Mouse (Mus musculus): ENCODE data around the gene Prpf31. TPM values are rescaled to one million over a fixed set of nuclear protein-coding genes. Genes with fewer than 3 reads are reported as not detected.
"Not testable (repeated sequence)": the region's sequence is repeated elsewhere in the genome, so short reads cannot be mapped to it uniquely, and the experiment has no call there.

Gene Prpf31
- 10 to 100 TPM; 58.0 to 58.2 TPM for total RNA-seq (2021)

- peak; percentile 90 for DNase-seq
- intact Hi-C loops (cut with DNase I): no loop called here
Observed at GRCm38 (mm10) chr7:3629543-3630477, at the start of gene Prpf31, which contains the start of gene Tfpt. Prpf31 (plus strand) TSS chr7:3629985. Tfpt (minus strand) TSS chr7:3629929.

- intact Hi-C loops (cut with DNase I): no loop called here
- no peak for DNase-seq
Observed at GRCm38 (mm10) chr7:3580029-3580428, 49.8 kb upstream of the Prpf31 start.

GRCm38 (mm10) chr7:3585763-3586162 lies 44.0 kb upstream of the Prpf31 start:
- intact Hi-C loops (cut with DNase I): no loop called here
- DNase-seq: no peak

GRCm38 (mm10) chr7:3586255-3586654 lies 43.5 kb upstream of the Prpf31 start:
- intact Hi-C loops (cut with DNase I): no loop called here
- DNase-seq: no peak

- intact Hi-C loops (cut with DNase I): no loop called here
- DNase-seq: no peak
Observed at GRCm38 (mm10) chr7:3587292-3587691, 42.5 kb upstream of the Prpf31 start.

- no peak for DNase-seq
- intact Hi-C loops (cut with DNase I): loop anchor here (5.0 kb wide), 1 partner anchor 842 kb away; no protein-coding TSS in a partner anchor
Observed at GRCm38 (mm10) chr7:3590550-3590949, 39.2 kb upstream of the Prpf31 start.

- DNase-seq: no peak
- intact Hi-C loops (cut with DNase I): loop anchor here (5.0 kb wide), 1 partner anchor 841 kb away; no protein-coding TSS in a partner anchor
Observed at GRCm38 (mm10) chr7:3591534-3591933, 38.3 kb upstream of the Prpf31 start.

- intact Hi-C loops (cut with DNase I): loop anchor here (5.0 kb wide), 1 partner anchor 838 kb away; no protein-coding TSS in a partner anchor
- no peak for DNase-seq
Observed at GRCm38 (mm10) chr7:3593855-3594254, 35.9 kb upstream of the Prpf31 start.

- intact Hi-C loops (cut with DNase I): loop anchor here (5.0 kb wide), 1 partner anchor 838 kb away; no protein-coding TSS in a partner anchor
- no peak for DNase-seq
Observed at GRCm38 (mm10) chr7:3594686-3595085, 35.1 kb upstream of the Prpf31 start.

GRCm38 (mm10) chr7:3595146-3595545 lies 34.6 kb upstream of the Prpf31 start:
- intact Hi-C loops (cut with DNase I): no loop called here
- DNase-seq: no peak

GRCm38 (mm10) chr7:3597755-3598154 lies 32.0 kb upstream of the Prpf31 start:
- DNase-seq; intact Hi-C loops (cut with DNase I): not testable (repeated sequence)

- intact Hi-C loops (cut with DNase I): no loop called here
- peak; percentile 57 for DNase-seq
Observed at GRCm38 (mm10) chr7:3601119-3601518, 28.7 kb upstream of the Prpf31 start.

- intact Hi-C loops (cut with DNase I): no loop called here
Observed at GRCm38 (mm10) chr7:3606798-3607197, 23.0 kb upstream of the Prpf31 start.

GRCm38 (mm10) chr7:3607391-3607790 lies 22.4 kb upstream of the Prpf31 start:
- DNase-seq: no peak
- intact Hi-C loops (cut with DNase I): no loop called here

More at GRCm38 (mm10) chr7:3606798-3607197, 23.0 kb upstream of the Prpf31 start:
- DNase-seq: no peak

- intact Hi-C loops (cut with DNase I): no loop called here
- DNase-seq: no peak
Observed at GRCm38 (mm10) chr7:3608668-3609067, 21.1 kb upstream of the Prpf31 start.

GRCm38 (mm10) chr7:3609082-3609481 lies 20.7 kb upstream of the Prpf31 start:
- intact Hi-C loops (cut with DNase I): no loop called here
- no peak for DNase-seq

- intact Hi-C loops (cut with DNase I): no loop called here
- no peak for DNase-seq
Observed at GRCm38 (mm10) chr7:3610437-3610836, 19.3 kb upstream of the Prpf31 start.

GRCm38 (mm10) chr7:3611006-3611405 lies 18.8 kb upstream of the Prpf31 start:
- intact Hi-C loops (cut with DNase I): no loop called here
- no peak for DNase-seq

- DNase-seq: no peak
- intact Hi-C loops (cut with DNase I): no loop called here
Observed at GRCm38 (mm10) chr7:3614021-3614420, 15.8 kb upstream of the Prpf31 start.

GRCm38 (mm10) chr7:3616057-3616388 lies 13.8 kb upstream of the Prpf31 start, which contains the start of gene Oscar:
Oscar (minus strand) TSS chr7:3616157.
- intact Hi-C loops (cut with DNase I): no loop called here
- DNase-seq: no peak

GRCm38 (mm10) chr7:3616389-3617241 lies 13.2 kb upstream of the Prpf31 start:
- DNase-seq: peak; percentile 21
- intact Hi-C loops (cut with DNase I): no loop called here
